Mouse (Mus musculus): ENCODE results near the gene Rnf130. TPM values are rescaled to one million over a fixed set of nuclear protein-coding genes. Genes with fewer than 3 reads are reported as not detected.

Gene Rnf130
- polyA plus RNA-seq, 1 experiment = 0.26 TPM

DNA sequence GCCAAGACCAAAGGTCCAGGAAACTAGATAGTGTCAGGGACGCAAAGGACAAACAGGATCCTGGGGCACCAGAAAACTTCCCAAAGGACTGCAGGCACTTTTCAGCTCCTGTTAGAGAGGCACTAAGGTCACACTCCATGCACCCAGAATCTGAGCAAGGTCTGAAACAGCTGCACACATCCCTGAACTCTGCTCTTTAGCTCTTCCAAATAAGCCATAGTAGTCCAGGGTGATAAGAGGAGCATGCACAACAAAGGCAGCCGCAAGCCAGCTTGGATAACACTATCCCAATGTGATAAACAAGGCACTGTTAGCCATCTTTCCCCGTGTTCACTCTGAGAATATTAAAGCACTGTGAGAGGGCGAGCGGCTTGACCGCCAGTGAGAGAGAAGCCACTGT, 78.9 kb downstream of the Rnf130 start:
- H3K4me3 ChIP-seq (replicated peaks) = no peak overlapping the region
- H3K27me3 ChIP-seq (ENCODE audit: control insufficient read depth) = no peaks in the 10 kb centered on the region
- H3K9me3 ChIP-seq (ENCODE audit: control insufficient read depth, low read length) = no peaks in the 10 kb centered on the region
- H3K4me1 ChIP-seq (ENCODE audit: control insufficient read depth) = peaks cover 4% of the 10 kb centered on the region; the same call in 1 of the 2 replicates
- TF ChIP-seq TAL1 (IDR thresholded peaks at IDR 0.05; ENCODE audit: low read length) (no peak), GATA1 (IDR thresholded peaks at IDR 0.05; ENCODE audit: low read length) (no peak)
- H3K36me3 ChIP-seq (ENCODE audit: control insufficient read depth) = no peaks in the 10 kb centered on the region; the same call in 1 of the 2 replicates

DNA sequence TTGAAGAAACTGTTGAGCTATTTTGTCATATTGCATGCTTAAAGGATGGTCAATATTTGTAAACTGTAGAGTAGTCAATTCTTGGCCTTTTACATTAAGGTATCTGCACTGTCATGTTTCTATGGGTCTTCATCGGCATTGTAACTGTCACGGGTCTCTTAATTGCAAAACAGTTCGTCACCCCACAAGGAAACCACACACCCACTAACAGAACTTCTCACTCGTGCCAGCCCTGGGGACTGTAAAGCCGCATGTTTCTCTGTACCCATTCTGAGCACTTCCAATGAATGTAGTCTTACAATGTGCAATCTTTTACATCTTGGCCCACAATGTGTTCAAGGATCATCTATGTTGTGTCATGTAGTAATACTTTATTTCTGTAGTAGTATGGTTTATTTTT, 80.1 kb downstream of the Rnf130 start:
- TF ChIP-seq TAL1 (IDR thresholded peaks at IDR 0.05; ENCODE audit: low read length) = no peak
- no peak for TF ChIP-seq GATA1 (IDR thresholded peaks at IDR 0.05; ENCODE audit: low read length)
- Histone ChIP-seq H3K4me3 (replicated peaks) (no peak overlapping the region), H3K4me1 (ENCODE audit: control insufficient read depth) (peaks cover 4% of the 10 kb centered on the region; the same call in 1 of the 2 replicates), H3K36me3 (ENCODE audit: control insufficient read depth) (no peaks in the 10 kb centered on the region; the same call in 1 of the 2 replicates), H3K9me3 (ENCODE audit: control insufficient read depth, low read length) (no peaks in the 10 kb centered on the region), H3K27me3 (ENCODE audit: control insufficient read depth) (no peaks in the 10 kb centered on the region)

DNA sequence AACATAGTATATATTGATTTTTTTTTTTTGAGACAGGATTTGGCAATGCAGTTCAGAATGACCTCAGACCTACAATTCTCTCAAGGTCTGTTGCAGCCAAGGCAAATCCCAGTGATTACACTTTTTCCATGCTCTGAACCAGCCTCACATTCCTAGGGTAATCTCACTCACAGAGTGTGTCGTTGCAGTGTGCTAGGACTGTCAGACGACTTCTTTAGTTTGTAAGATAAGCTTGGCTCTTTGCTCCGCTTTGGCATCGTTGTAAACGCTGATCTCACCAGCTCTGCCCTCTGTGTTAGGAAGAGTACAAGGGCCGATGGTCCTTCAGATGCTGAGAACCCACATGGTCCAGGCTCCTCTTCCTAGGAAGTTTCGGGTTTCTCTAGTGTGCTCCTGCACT, 80.9 kb downstream of the Rnf130 start:
- no peaks in the 10 kb centered on the region for H3K27me3 ChIP-seq (ENCODE audit: control insufficient read depth)
- no peaks in the 10 kb centered on the region for H3K9me3 ChIP-seq (ENCODE audit: control insufficient read depth, low read length)
- H3K4me3 ChIP-seq (replicated peaks) = no peak overlapping the region
- TF ChIP-seq GATA1 (IDR thresholded peaks at IDR 0.05; ENCODE audit: low read length) = no peak
- TF ChIP-seq TAL1 (IDR thresholded peaks at IDR 0.05; ENCODE audit: low read length) = no peak
- peaks cover 4% of the 10 kb centered on the region; the same call in 1 of the 2 replicates for H3K4me1 ChIP-seq (ENCODE audit: control insufficient read depth)
- no peaks in the 10 kb centered on the region; the same call in 1 of the 2 replicates for H3K36me3 ChIP-seq (ENCODE audit: control insufficient read depth)

DNA sequence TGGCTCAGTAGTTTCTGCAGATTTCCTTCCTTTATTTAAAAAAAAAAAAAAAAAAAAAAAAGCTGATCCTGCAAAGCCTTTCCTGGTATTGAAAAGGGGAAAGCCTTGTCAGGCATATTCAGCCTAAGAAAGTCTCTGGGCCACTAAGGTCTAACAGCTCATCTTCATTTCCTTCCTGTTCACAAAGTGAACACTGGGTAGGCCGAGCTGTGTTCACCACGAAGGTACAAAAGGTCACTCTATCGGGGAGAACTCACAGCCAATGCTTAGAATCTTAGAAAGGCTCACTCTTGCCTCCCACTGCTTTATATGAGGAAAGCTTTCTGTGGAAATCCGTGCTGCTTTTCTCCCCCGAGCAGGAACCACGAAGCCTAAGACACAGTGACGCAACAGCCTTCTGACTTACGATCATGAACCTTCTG, 83.7 kb downstream of the Rnf130 start:
- TF ChIP-seq GATA1 (IDR thresholded peaks at IDR 0.05; ENCODE audit: low read length) = no peak
- TF ChIP-seq TAL1 (IDR thresholded peaks at IDR 0.05; ENCODE audit: low read length) = no peak
- H3K27me3 ChIP-seq (ENCODE audit: control insufficient read depth) = no peaks in the 10 kb centered on the region
- no peaks in the 10 kb centered on the region for H3K9me3 ChIP-seq (ENCODE audit: control insufficient read depth, low read length)
- H3K4me1 ChIP-seq (ENCODE audit: control insufficient read depth) = peaks cover 2% of the 10 kb centered on the region; the same call in 1 of the 2 replicates
- no peaks in the 10 kb centered on the region; the same call in 1 of the 2 replicates for H3K36me3 ChIP-seq (ENCODE audit: control insufficient read depth)
- no peak overlapping the region for H3K4me3 ChIP-seq (replicated peaks)

DNA sequence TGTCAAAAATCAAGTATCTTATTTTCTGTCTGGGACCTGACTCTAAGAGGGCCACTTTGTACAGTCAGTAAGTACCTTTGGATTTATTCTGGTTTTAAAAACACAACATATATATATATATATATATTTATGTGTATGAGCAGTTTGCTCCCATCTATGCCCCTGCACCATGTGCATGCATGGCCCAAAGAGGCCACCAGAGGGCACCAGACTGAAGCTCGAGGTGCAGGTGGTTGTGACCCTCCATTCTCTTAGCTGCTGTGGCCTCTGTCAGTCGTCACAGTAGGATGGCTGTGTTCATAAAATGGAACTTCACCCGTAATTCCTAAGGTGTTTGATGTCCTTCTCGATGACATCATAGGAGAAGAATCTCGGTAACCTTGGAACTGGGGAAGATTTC, 89.2 kb downstream of the Rnf130 start:
- H3K4me1 ChIP-seq (ENCODE audit: control insufficient read depth) = peaks cover 2% of the 10 kb centered on the region; the same call in 1 of the 2 replicates
- no peak overlapping the region for H3K4me3 ChIP-seq (replicated peaks)
- H3K36me3 ChIP-seq (ENCODE audit: control insufficient read depth) = no peaks in the 10 kb centered on the region
- no peak for TF ChIP-seq GATA1 (IDR thresholded peaks at IDR 0.05; ENCODE audit: low read length)
- no peak for TF ChIP-seq TAL1 (IDR thresholded peaks at IDR 0.05; ENCODE audit: low read length)
- H3K9me3 ChIP-seq (ENCODE audit: control insufficient read depth, low read length) = no peaks in the 10 kb centered on the region
- no peaks in the 10 kb centered on the region for H3K27me3 ChIP-seq (ENCODE audit: control insufficient read depth)

DNA sequence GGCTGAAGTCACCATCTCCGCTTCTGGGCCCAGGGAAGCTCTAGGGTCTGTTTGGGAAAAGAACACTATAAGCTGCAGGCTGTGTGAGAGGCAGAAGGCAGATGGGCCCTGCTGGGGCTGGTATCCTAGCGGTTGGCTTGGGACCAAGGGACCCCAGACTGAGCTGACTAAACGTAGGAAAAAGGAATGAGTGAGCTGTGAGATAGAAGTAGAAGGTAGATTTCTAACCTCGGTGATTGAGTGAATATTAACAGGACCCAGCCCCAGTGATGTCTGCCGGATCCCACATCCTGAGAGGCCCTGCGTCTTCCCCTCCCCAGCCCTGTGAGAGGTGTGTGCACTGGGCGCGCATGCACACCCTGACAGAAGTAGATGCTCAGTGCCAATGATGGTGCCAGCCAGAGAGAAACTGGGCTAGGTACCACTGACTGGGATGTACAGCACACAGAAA, 97.5 kb downstream of the Rnf130 start:
- TF ChIP-seq GATA1 (IDR thresholded peaks at IDR 0.05; ENCODE audit: low read length) = no peak
- no peak for TF ChIP-seq TAL1 (IDR thresholded peaks at IDR 0.05; ENCODE audit: low read length)
- H3K4me3 ChIP-seq (replicated peaks) = no peak overlapping the region
- H3K27me3 ChIP-seq (ENCODE audit: control insufficient read depth) = no peaks in the 10 kb centered on the region
- no peaks in the 10 kb centered on the region for H3K36me3 ChIP-seq (ENCODE audit: control insufficient read depth)
- H3K4me1 ChIP-seq (ENCODE audit: control insufficient read depth) = no peaks in the 10 kb centered on the region; the same call in none of the 2 replicates
- H3K9me3 ChIP-seq (ENCODE audit: control insufficient read depth, low read length) = no peaks in the 10 kb centered on the region

DNA sequence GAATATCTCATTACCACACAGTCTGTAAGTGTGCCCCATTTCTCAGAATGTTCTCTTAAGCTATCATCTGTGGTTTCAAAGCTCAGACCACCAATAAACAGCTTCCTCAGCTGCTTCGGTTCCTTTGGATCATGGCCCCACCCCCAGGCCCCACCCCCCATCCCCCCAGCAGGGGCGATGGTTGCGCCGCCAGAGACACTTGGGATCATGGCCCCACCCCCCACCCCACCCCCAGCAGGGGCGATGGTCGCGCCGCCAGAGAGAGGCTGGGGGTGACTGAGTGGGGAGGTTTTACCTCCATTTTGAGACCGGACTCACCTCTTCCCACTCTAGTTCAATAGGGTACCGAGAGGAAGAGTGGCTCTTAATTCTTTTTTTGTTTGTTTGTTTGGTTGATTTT, 102.6 kb downstream of the Rnf130 start:
- H3K4me1 ChIP-seq (ENCODE audit: control insufficient read depth) = peaks cover 35% of the 10 kb centered on the region
- H3K27me3 ChIP-seq (ENCODE audit: control insufficient read depth) = no peaks in the 10 kb centered on the region
- TF ChIP-seq GATA1 (IDR thresholded peaks at IDR 0.05; ENCODE audit: low read length) (no peak), TAL1 (IDR thresholded peaks at IDR 0.05; ENCODE audit: low read length) (no peak)
- H3K9me3 ChIP-seq (ENCODE audit: control insufficient read depth, low read length) = no peaks in the 10 kb centered on the region
- H3K36me3 ChIP-seq (ENCODE audit: control insufficient read depth) = no peaks in the 10 kb centered on the region; the same call in 1 of the 2 replicates
- no peak overlapping the region for H3K4me3 ChIP-seq (replicated peaks)

DNA sequence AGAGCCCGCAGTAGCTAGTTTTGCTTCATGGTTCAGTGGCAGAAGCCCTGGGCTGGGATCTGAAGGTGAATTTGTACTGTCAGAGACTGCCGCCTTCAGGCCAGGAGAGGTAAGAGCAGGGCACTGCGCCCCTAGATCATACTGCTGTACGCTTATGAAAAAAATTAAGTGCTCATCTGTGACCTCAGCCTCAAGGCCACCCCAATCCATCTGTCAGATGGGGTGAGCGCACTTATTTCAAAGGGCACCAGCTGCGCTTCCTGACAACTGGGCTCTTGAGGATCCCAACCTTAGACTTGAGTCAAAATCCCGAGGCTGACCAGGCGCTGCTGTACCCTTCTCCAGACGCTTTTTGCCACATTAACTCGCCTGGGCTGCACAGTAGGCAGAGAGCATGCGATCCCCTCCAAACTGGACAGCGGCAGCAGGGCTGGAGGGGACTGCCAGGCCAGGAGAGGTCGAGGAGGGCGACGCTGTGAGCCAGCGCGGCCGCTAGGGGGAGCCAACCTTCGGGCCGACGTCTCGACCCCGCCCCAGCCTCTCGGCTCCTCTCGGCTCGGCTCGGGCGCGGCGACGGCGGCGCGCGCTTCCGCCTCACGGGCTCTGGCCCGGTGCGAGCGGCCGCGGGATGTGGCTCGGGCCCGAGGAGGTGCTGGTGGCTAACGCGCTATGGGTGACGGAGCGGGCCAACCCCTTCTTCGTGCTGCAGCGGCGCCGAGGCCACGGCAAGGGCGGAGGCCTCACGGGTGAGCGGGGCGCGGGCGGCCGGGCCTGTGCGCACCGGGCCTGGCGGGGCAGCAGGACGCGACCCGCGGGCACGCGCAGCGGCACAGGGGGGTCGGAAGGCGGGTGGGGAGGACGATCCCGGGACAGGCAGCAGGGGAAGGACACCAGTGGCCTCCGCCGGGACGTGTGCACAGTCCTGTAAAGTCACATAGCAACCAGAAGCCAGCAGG, 105.9 kb downstream of the Rnf130 start, which contains the start of gene Tbc1d9b:
Gene Tbc1d9b (plus strand): TSS at position 586 of the 956 bp plus-strand sequence.
- H3K27me3 ChIP-seq (ENCODE audit: control insufficient read depth) = no peaks in the 10 kb centered on the region
- peaks cover 50% of the 10 kb centered on the region for H3K4me1 ChIP-seq (ENCODE audit: control insufficient read depth)
- TF ChIP-seq TAL1 (IDR thresholded peaks at IDR 0.05; ENCODE audit: low read length) (no peak), GATA1 (IDR thresholded peaks at IDR 0.05; ENCODE audit: low read length) (no peak)
- peak within 1 kb of the TSS; percentile 80 for H3K4me3 ChIP-seq (replicated peaks)
- peaks cover 6% of the 10 kb centered on the region for H3K36me3 ChIP-seq (ENCODE audit: control insufficient read depth)
- no peaks in the 10 kb centered on the region for H3K9me3 ChIP-seq (ENCODE audit: control insufficient read depth, low read length)

DNA sequence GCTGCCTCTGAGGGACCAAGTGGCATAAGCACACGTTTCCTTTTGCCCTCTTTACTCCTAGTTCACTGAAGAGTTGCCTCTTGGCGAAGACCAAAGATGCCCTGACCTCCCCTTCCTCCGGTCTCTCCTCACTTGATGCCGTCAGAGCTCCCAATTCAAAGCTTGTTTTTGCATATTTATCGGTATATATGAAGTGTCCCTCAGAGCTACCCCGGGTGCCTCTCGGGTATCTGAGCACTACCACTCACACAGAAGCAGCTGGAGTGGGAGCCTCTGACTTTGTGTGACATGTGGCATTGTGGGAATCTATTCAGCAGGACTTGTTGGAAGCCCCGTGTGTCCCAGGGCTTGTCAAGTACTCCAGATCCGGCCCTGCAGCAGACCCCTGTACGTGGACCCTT, 106.7 kb downstream of the Rnf130 start:
- H3K4me1 ChIP-seq (ENCODE audit: control insufficient read depth) = peaks cover 50% of the 10 kb centered on the region

More for the DNA sequence above, 106.7 kb downstream of the Rnf130 start:
- no peak for TF ChIP-seq TAL1 (IDR thresholded peaks at IDR 0.05; ENCODE audit: low read length)
- TF ChIP-seq GATA1 (IDR thresholded peaks at IDR 0.05; ENCODE audit: low read length) = no peak
- no peaks in the 10 kb centered on the region for H3K27me3 ChIP-seq (ENCODE audit: control insufficient read depth)
- peaks cover 13% of the 10 kb centered on the region for H3K36me3 ChIP-seq (ENCODE audit: control insufficient read depth)
- no peaks in the 10 kb centered on the region for H3K9me3 ChIP-seq (ENCODE audit: control insufficient read depth, low read length)
- H3K4me3 ChIP-seq (replicated peaks) = peak overlapping the region; percentile 80
